Mouse (Mus musculus) embryo, embryonic 10.5 days (tissue): ENCODE data around the gene Gad1.
A peak's percentile ranks its signal among the peaks of the same experiment; 100 is the strongest.

ENCODE experiments used
- DNase-seq: peaks from one replicate; pipeline ENCODE4 v3.0.0-alpha.2; 2015; ENCODE audit warnings: low spot score

Gad1 gene

DNA sequence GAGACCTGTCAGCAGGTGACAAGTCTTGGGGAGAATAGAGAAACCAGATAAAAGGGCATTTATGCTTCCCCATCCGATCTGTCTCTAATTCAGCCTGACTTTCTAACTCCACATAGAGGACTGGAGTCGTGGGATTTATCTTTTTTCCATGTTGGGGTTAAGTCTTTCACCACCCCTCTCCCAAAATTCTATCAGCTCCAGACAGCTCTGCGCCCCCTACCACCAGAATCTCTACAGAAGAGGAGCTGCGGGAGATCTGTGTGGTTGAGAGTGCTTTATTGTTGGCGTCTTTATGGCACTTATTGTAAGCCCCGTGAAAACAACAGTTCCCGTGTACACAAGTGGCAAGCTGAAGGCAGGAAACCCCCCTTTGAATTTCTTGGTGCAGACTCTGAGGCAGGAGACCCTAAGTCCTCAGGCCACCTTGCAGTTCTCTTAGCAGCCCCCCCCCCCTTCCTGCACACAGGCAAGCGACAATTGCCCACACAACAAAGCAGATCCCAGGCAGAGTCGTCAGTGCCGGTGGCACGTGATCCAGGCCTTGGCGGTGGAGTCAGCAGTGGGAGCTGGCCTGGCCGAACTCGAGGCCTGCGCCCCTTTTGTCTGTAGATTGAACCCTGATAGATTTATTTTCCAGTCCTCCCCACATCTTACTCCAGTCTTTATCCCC, 11.9 kb downstream of the Gad1 start:
- peak; percentile 36 for DNase-seq

DNA sequence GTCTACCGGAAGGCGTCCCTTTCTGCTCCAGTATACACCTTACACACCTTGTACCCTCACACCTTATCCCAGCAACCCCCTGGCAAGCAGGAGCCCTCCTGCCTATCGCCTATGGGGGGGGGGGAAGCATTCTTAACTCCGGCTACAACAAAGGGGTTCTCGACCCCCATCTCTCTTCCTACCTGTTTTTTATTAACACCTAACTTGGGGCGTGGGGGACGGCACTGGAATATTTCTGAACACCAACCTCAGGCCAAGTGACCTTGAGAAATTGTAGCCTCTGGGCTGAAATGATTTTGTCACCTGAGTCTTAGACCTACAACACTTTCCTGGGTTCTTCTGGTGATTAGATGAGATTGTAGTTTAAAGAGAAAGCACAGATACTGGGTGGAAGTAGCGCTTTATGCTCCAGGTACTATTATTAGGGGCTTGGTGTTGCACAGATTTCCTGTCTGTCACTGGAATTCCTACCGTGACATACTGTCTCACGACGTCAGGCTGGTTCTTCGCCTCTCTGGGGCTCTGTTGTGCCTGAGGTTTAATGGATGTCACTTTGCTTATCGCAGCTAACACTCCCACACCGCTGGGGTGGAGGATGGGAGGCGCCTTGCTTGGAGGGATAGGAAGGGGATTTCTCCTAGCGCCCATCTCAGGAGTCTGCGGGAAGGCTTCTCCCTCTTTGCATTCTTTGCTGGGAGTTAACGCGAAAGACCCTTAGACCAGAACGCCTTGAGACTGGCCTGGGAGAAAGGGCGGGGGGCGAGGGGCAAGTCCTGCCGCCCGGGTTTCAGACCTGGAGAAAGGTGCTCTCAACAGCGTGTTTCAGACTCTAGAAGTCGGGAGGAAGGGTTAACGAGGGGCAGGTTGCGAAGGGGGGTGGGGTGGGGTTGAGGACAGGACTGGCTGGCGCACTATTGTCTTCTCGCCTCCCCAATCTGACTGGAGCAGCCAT, 13.1 kb downstream of the Gad1 start:
- peak; percentile 47 for DNase-seq

DNA sequence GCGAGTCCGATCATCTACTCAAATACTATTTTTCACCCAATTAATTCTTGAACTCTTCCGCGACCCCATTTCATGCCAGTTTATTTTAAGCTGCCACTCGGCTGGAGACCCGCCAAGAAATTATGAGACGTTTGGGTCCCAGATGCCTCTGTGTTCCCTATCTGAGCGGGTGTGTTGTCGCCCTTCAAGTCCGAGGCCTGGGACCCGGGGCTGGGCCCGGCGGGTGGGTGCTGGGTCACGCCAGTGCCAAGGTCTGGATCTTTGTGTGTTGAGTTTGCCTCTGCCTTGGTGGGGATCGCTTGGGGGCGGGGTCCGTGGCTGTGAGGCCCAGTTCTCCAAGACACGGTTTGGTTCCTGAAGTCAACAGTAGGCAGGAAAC, 13.7 kb downstream of the Gad1 start:
- peak; percentile 20 for DNase-seq

DNA sequence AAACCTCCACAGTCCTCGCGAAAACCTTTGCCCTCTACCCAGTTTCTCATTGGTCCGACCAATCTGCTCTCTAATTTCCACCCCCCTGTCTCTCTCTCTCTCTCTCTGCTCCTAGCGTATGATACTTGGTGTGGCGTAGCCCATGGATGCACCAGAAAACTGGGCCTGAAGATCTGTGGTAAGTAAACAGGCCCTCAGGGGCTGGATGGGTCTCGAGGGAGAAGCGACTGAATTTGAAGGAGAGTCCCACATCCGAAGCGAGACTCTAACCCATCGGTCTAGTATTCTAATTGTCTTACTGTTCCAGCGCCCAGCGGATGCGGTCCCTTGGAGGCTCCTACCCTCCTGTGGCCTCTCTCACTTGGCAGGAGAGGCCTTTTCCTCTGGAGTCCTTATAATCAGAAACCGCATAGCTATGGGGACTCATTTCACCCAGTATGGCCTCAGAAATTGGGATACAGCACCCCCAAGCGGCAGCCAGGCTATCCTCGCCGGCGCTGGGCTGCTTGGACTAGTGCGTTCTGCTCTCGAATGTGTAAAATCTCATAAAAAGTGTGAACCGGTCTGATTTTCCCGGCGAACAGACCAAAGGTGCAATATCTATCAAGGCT, 14.3 kb downstream of the Gad1 start:
- DNase-seq, result peak; percentile 77

DNA sequence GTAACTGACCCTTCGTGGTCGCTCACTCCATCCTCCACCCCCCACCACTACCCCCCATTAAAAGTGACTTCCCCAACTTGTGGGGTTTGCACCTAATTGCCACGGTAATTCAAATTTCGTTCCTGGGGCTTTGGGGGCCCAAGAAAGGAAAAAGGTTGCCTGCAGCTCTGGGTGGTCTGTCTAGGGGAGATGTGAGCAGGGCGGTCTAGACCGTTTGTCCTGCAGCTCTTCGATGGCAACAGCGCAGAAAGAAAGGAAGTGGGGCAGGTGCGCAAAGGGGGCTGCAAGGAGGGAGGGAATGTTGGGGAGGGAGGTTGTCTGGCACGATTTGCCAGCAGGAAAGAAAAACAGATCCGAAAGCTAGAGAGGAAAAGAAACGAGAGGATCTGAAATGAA, 14.8 kb downstream of the Gad1 start:
- peak; percentile 33 for DNase-seq

DNA sequence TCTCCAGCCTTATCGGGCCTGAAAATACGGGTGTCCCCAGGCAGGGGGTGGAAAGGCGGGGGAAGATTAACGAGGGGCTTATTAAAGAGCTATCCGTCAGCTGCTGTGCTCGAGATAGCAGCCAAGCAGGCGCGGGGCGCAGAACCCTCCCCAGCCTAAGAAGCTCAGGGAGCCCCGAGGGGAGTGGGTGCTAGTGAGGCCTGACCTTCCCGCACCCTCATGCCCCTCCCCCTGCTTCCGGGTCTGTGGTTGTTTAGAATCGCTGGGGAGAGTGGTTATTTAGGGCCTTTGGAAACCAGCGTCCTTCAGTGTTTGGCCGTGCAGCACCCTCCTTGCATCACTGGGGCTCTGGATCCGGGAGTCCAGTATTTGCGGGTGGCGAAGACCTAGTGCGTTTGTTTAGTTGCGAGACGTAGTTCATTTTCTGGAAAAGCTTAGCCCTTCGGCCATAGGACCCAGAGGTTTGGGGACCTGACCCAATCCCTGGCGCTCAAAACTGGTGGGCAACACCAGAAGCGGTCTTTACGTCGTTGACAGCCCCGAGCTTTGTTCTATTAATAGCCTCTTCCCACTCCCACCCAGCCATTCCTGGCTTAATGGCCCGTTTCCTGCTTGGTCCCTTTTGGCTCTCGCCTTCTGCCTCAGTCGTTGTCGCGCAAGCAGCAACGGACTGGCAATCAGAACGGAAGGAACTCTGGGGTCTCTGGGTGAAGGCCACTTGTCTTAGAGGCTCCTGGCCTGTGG, 15.5 kb downstream of the Gad1 start:
- DNase-seq, result peak; percentile 60

DNA sequence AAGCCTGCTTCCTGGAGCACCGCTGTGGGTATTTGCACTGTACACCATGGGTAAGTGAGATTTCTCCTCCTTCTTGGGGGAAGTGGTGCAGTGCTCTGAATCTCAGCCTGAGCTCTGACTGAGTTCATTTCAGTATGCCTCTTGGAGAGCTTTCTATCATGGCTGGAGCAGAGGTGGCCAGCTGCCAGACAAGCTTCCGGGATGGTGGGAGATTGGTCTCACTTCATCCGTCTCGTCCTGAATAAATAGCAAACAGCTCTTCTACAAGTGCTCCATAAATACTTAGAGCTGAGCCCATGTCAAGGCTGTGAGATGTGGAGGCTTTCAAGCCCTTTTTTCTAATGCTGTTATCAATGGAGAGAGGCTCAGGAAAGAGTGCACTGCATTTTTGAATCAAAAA, 18.8 kb downstream of the Gad1 start:
- DNase-seq, result no peak

DNA sequence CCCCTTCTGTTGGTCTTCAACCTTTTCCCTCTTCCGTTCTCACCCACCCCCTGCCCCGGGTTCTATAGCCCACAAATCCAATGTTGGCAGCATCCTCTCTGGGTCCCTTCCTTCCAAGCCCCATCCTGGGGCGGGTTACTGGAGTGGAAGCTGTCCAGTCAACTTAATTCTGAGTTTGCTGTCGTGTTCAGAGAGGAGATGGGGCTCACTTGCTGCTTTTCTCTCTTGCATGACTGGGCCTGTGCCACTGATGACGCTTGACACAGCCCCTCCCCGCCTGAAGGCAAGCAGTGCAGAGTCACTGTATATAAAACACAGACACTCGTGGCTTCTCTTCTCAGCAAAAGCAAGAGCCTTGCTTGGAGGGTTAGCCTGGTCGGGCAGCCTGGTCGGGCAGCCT, 19.4 kb downstream of the Gad1 start:
- DNase-seq, result no peak

DNA sequence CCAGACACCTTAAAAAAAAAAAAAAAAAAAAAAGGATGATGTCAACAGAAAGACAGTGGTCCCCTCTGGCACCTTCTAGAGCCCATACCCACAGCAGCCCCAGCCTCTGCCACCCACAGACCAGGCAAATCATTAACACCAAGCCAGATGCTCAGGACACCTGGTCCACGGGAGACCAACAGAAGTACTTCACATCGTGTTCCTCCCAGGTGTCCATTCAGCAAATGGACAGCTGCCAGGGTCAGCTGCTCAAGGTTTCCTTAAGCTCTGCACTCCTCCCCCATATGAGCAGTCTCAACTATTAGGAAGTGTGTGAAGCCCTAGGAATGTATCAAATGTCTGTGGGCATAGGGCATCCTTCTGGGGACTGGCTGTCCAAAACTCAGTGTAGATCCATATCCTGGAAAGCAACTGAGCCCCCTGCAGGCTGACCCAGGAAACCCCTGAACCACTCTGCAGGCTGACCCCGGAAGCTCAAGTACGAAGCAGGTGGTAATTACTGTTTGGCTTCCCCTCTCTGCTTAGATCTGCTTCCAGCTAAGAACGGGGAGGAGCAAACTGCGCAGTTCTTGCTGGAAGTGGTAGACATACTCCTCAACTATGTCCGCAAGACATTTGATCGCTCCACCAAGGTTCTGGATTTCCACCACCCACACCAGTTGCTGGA, 20.8 kb downstream of the Gad1 start:
- DNase-seq, result no peak

DNA sequence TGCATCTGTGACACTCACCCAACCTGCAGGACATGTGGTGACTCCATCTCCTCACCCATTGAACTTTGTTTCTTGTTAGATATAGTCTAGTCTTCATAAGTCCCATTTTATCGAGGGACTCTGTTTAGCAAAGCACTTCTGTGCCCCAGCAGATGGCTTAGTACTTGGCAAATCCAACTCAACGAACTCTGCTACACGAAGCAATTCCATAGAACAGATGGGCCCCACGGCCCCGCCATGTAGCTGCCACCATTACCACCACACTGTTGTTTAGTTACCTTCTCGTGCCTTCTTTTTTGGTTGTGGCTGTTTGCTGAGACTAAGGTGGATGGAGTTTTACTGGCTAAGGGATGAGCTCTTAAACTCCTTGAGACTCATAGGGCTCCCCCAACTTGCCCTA, 35.3 kb downstream of the Gad1 start:
- no peak for DNase-seq

DNA sequence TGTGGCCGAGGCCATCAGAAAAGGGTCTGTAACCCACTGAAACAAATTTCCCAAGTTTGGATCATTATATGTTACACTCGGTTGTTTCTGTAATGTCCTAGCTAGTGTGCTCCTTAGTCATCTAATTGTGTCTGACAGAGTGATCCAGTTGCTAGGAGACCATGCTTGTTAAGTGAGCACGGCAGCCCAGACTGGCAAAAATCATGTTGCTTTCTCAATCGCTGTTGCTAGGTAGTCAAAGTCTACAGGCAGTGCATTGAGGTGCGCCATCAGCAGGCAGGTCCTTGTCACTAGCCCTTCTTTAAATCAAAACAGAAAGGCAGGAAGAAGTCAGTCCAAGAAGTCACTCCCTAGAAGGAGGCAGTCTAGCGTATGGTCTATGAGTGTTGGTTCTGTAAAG, 39.6 kb downstream of the Gad1 start:
- DNase-seq, result peak; percentile 13

DNA sequence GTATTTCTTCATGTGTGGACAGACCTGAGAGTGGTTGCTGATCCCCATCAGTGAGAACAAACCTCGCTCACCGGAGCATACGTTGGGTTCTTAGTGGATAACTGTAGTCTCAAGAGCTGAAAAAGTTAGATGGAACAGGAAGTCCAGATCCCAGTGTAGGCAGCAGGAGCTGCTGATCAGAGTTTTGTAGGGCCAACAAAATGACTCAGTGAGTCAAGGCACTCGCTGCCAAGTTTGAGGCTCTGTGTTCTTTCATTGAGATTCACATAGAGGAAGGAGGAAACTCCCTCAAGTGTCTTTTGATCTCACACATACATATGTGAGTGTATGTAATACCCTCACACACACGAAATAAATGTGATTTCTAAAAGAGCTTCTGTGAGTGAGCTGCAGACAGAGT, 40.8 kb downstream of the Gad1 start:
- DNase-seq, result no peak

DNA sequence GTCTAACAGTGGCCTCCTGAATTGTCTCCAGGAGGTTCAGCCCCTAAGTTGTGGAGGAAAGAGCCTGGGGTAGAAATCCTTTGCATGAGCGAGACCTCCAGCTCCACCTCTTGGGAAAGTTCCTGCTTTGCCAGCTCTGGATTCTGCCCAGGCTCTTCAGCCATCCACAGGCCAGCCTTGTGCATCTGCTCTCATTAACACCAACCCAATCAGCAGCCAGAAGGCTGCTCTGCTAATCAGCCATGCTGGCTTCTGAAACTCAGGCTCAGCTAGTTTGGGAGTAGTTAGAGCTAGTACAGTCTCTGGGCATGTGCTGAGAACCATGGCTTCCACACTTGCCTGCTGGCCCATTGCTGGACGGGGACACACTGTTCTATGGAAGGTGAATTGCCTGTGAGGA, 43.0 kb downstream of the Gad1 start:
- no peak for DNase-seq

DNA sequence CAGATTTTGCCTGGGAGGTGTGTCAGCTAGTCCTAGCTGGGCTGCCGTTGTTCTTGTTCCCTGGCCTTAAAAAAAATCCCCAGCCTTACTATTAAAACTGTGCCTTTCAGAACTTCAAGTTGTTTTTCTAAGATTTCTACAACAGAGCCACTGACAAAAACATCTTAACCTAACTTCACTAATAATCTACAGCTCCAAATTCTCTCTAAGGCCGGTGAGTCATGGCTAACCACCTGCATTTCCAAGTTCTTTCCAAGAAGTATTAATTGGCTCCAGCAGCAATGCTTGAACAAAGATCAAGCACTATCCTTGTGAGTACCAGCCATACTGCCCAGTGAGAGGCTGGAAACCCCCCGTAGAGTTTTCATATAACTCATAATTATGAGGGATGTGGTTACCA, 56.9 kb downstream of the Gad1 start:
- DNase-seq, result no peak

DNA sequence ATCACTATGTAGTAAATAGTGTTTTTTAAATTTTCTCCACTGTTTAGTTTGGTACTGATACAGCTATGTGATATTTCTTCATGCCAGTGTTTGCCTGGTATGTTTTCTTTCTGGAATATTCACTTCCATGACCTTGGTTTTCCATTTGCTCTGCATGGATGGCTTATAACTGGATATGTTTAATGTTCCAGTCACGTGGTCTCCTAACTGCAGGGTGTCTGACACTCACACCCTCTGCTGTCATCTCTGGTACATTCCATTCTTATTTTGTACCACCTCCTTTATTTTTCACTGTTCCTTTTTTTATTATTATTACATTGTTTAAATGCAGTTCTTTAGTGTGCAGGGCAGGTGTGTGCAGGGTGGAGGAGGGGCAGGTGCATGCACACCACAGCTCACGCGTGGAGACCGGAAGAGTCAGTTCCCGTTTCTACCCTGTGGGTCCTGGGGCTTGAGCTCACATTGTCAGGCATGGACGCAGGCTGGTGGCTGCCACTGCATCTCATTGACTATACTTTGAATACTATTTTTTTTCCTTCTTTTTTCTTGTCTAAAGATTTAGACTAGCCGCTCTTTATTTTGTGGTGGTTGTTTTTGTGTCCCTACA, 62.0 kb downstream of the Gad1 start:
- DNase-seq, result no peak

DNA sequence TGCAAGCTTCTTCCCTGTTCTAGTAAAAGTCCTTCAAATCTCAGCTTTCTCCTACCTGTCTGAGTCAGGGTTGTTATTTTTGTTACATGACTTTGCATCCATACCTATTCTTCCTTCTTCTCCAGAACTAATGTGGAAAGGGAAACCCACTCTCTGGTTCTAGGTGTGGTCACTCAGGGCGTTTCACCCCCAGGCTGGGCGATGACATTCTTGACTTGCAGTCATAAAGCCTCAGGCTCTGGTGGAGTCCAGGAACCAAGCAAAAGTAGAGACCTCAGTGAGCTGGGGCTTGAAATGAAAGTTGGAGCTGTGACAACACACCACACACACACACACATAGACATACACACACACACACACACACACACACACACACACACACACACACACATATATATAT, 63.2 kb downstream of the Gad1 start:
- no peak for DNase-seq

DNA sequence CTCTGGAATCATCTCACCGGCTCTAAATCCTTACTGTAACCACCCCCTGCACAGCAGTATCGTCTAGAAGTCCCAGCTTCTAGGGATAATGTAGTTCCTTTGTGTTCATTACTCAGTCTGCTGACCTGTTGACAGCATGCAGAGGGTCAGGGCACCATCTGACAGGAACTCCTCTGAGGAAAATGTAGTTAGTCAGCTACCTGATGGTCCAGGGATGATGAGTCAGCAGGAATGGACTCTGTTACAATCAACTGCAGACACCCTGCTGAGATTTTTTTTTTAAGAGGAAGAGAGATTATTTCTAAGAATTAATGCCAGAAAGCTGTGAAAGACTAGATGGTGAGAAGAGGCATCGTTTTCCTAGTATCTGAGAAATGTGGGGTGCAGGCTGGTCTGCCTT, 63.7 kb downstream of the Gad1 start:
- no peak for DNase-seq

DNA sequence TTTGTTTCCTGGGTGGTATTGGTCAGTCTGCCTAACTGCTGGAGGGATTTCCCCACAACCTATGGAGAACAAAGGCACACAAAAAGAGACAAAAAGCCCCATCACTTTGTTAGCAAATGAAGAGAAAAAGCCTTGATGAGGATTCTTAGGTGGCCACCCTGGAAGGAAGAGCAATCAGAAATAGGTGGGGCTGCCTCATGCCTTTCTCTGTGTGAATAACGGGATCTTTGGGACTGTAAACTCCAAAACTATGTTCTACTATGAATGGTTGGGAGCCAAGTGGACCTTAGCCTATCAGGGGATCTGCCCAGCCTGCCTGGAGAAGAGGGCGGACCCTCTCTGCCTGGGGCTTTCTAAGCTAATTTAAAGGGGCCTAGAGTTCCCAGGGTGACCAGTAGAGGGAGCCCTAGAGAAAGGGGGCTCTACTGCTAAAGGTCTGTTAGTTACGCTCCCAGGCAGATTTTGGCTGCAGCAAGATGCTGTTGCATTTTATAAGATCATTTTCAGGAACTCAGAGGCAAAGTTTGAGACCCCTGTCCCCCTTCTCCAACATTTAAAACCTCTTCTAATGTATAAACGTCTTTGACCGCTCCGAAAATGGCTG, 66.5 kb downstream of the Gad1 start:
- DNase-seq, result no peak

DNA sequence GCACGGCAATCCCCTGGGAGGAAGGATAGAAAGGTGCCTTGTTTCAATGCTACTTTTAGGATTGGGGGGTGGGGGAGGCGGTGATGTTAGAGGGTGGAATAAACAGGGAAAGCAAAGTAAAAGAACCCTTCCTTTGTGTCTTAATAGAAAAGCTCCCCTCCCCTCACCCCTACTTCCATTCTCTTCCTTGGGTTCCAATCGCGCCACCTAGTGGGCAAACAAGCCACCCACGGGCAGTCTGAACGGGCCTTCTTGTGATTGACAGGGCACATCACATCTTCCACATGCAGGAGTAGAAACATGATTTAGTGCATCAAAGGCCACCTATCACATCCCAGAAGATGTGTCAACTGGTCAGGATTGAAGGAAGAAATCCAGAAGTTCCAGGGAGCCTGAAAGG, 67.4 kb downstream of the Gad1 start:
- DNase-seq, result peak; percentile 86

DNA sequence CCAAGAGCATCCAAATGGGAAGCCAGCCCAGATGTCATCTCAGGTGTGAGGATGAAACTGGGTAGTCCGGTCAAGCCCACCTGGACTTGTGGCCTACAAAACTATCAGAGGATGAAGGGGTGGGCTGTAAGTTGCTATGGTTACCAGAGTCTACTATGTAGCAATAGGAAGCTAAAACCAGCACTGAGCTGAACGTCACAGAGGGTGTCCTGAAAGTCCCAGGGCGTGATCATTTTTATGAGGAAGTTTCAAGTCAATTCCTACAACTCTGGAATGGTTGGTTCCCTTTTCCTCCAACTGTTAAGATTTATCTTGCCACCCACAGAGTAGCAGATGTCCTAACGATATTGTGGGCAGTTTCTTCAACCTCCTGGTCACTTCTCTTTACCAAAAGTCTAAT, 69.4 kb downstream of the Gad1 start:
- no peak for DNase-seq

DNA sequence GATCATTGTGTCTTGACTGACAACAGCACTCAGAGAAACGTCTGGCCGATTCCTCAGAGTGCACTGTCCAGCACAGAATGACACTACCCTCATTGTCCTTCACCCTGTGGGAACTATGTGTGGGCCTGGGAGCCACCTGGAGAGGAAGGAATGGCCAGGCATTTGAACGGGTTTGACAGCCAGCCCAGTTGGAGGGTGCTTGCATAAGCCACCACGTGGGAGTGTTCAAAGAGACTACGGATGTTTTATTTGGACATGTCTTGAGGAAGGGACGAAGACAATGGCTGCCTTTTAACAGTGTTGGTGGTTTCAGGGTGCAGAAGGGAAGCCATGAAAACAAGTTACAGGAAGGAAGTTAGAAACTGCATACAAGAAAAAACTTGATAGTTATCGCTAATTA, 72.9 kb downstream of the Gad1 start:
- DNase-seq, result no peak
